Mouse (Mus musculus) erythroblast, adult 5-6 weeks (primary cell): ENCODE measurements around the gene Aldh18a1. TPM values are rescaled to one million over a fixed set of nuclear protein-coding genes. Genes with fewer than 3 reads are reported as not detected.
"Not testable (repeated sequence)": the region's sequence is repeated elsewhere in the genome, so short reads cannot be mapped to it uniquely, and the experiment has no call there.

ENCODE experiments used
- ATAC-seq: replicated peaks from 2 replicates; pipeline ENCODE4 v1.8.0; 2016; ENCODE audit warnings: moderate number of reproducible peaks, mild to moderate bottlenecking, moderate TSS enrichment, inconsistent platforms; ENCODE audit not compliant: poor library complexity, low FRiP score, severe bottlenecking
- total RNA-seq, 2 experiments: library from RNA; stranded (forward) in 1 of 2; stranded (reverse) in 1 of 2; fragments of 150-400 nt in 1 of 2; fragments of 200-764, 138-1000 nt in 1 of 2; gene quantifications; 2 replicates each; pipeline versions ENCODE4 v1.2.3 to v1.2.4; 2015 to 2017; ENCODE audit warnings: low replicate concordance in 2 of 2

Aldh18a1 gene
- total RNA-seq (2015; ENCODE audit: low replicate concordance) (8.2 and 12.5 TPM in 2 replicates), total RNA-seq (2017; ENCODE audit: low replicate concordance) (6.4 and 6.8 TPM in 2 replicates)

- ATAC-seq: peak; percentile 79
Measured at GRCm38 (mm10) chr19:40588293-40588654, at the start of gene Aldh18a1. Gene Aldh18a1 (minus strand): TSS chr19:40588463.

- ATAC-seq: no peak
Measured at GRCm38 (mm10) chr19:40637601-40638000, 49.3 kb upstream of the Aldh18a1 start.

- no peak for ATAC-seq
Measured at GRCm38 (mm10) chr19:40637091-40637490, 48.8 kb upstream of the Aldh18a1 start.

GRCm38 (mm10) chr19:40633144-40633543 is 44.9 kb upstream of the Aldh18a1 start:
- ATAC-seq: no peak

- no peak for ATAC-seq
Measured at GRCm38 (mm10) chr19:40632668-40633067, 44.4 kb upstream of the Aldh18a1 start.

- no peak for ATAC-seq
Measured at GRCm38 (mm10) chr19:40632193-40632592, 43.9 kb upstream of the Aldh18a1 start.

GRCm38 (mm10) chr19:40630606-40631005 is 42.3 kb upstream of the Aldh18a1 start:
- no peak for ATAC-seq

GRCm38 (mm10) chr19:40630096-40630495 is 41.8 kb upstream of the Aldh18a1 start:
- ATAC-seq: no peak

- ATAC-seq: no peak
Measured at GRCm38 (mm10) chr19:40628950-40629349, 40.7 kb upstream of the Aldh18a1 start.

GRCm38 (mm10) chr19:40625935-40626334 is 37.7 kb upstream of the Aldh18a1 start:
- no peak for ATAC-seq

GRCm38 (mm10) chr19:40621616-40622015 is 33.4 kb upstream of the Aldh18a1 start:
- not testable (repeated sequence) for ATAC-seq

- ATAC-seq: no peak
Measured at GRCm38 (mm10) chr19:40616021-40616420, 27.8 kb upstream of the Aldh18a1 start.

- ATAC-seq: no peak
Measured at GRCm38 (mm10) chr19:40614811-40615210, 26.5 kb upstream of the Aldh18a1 start.

GRCm38 (mm10) chr19:40611830-40612506 is 23.7 kb upstream of the Aldh18a1 start, which contains the start of the genes Tctn3 and Entpd1:
Gene Tctn3 (minus strand): TSS chr19:40612233.
Gene Entpd1 (plus strand): TSS chr19:40612366.
- ATAC-seq: peak; percentile 98

- ATAC-seq: no peak
Measured at GRCm38 (mm10) chr19:40607676-40608075, 19.4 kb upstream of the Aldh18a1 start.

- no peak for ATAC-seq
Measured at GRCm38 (mm10) chr19:40605189-40605588, 16.9 kb upstream of the Aldh18a1 start.

- ATAC-seq: no peak
Measured at GRCm38 (mm10) chr19:40601870-40602269, 13.6 kb upstream of the Aldh18a1 start.

- ATAC-seq: not testable (repeated sequence)
Measured at GRCm38 (mm10) chr19:40600846-40601245, 12.6 kb upstream of the Aldh18a1 start.

GRCm38 (mm10) chr19:40595831-40596230 is 7.6 kb upstream of the Aldh18a1 start:
- ATAC-seq: no peak

GRCm38 (mm10) chr19:40595231-40595630 is 7.0 kb upstream of the Aldh18a1 start:
- no peak for ATAC-seq

GRCm38 (mm10) chr19:40589530-40589880 is 1.2 kb upstream of the Aldh18a1 start:
- no peak for ATAC-seq
